Mouse (Mus musculus): ENCODE results near the gene Auts2.

DNA sequence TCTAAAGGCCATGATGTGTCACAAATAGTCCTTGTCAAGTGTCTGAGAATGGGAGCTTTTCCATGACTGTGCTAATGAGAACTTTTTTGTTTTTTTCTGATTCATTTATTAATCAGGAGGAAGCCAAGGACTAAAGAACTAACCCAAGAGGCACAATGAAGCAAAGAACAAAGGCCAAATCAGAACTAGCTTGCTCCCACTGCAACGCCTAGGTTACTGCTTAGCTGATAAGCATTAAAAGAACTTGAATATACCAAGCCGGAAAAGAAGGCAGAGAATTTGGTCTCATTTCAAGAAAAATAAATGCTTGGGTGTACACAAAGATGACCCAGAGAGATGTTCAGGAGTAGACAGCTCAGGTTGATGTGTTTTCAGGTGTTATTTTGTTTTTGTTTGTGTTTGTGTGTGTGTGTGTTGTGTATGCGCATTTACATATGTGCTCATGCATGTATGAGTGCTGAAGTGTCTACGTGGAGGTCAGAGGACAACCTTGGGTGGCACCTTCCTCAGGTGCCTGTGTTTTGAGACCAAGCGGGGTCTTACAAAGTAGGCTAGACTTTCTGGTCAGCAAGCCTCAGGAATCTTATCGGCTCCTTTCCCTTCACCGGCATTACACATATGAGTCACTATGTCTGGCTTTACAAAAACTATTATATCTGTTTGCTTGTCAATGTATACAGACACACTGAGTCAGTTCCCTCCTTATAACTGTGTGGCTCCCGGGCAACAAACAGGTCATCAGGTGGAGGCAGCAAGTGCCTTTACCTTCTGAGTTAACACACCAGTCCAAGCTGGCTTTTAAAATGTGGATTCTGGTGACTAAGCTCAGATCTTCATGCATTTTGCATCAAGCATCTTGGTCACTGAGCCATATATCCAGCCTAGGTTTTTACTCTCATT, 716.5 kb downstream of the Auts2 start:
- TF ChIP-seq ZC3H11A (IDR thresholded peaks at IDR 0.05; ENCODE audit: borderline replicate concordance, low read depth, low read length) (no peak), HCFC1 (IDR thresholded peaks at IDR 0.05; ENCODE audit: borderline replicate concordance, insufficient read depth, low read length) (no peak), ZNF384 (IDR thresholded peaks at IDR 0.05; ENCODE audit: low read depth, low read length) (no peak), CHD2 (IDR thresholded peaks at IDR 0.05; ENCODE audit: low read depth, low read length) (no peak)
